Mouse (Mus musculus) liver, adult 2 months (tissue): ENCODE measurements around the gene Fam171a2.
A peak's percentile ranks its signal among the peaks of the same experiment; 100 is the strongest.

Source experiments
- CTCF ChIP-seq: fragments of 200-500 bp; IDR thresholded peaks from 2 replicates; pipeline ENCODE4 v1.5.1; 2011; ENCODE audit warnings: low read depth, low read length, control low read depth
- POLR2A ChIP-seq: fragments of 200-500 bp; IDR thresholded peaks from 2 replicates; pipeline ENCODE4 v1.6.1; 2011; ENCODE audit warnings: low read length, control low read depth; ENCODE audit not compliant: insufficient read depth; ENCODE audit errors: extremely low read depth

GRCm38 (mm10) chr11:102421559-102421958 lies 25.9 kb downstream of the Fam171a2 start:
- peak; percentile 43 for TF ChIP-seq CTCF
- no peak for TF ChIP-seq POLR2A
